Mouse (Mus musculus) limb, embryonic 15.5 days (tissue): ENCODE measurements around the gene Clec18a. TPM values are rescaled to one million over a fixed set of nuclear protein-coding genes. Genes with fewer than 3 reads are reported as not detected.

ENCODE experiments used
- ATAC-seq: fragments of 200-750 bp; cut with Nextera tagmentation; 2 replicates; pipeline ENCODE4 v1.8.0; 2017; ENCODE audit warnings: low read depth, moderate TSS enrichment; ENCODE audit not compliant: insufficient number of reproducible peaks, low FRiP score, low TSS enrichment
- H3K27ac ChIP-seq: fragments of 300-500 bp; sonication (generic); 2 replicates; pipeline ENCODE4 v1.5.1; 2015; ENCODE audit warnings: moderate library complexity, mild to moderate bottlenecking, inconsistent platforms
- H3K27me3 ChIP-seq: fragments of 300-500 bp; sonication (generic); 2 replicates; pipeline ENCODE4 v1.6.1; 2015; ENCODE audit warnings: inconsistent platforms
- H3K36me3 ChIP-seq: fragments of 300-500 bp; sonication (generic); 2 replicates; pipeline ENCODE4 v1.6.1; 2015; ENCODE audit warnings: inconsistent platforms
- H3K4me1 ChIP-seq: fragments of 300-500 bp; sonication (generic); 2 replicates; pipeline ENCODE4 v1.6.1; 2015; ENCODE audit warnings: inconsistent platforms
- H3K4me2 ChIP-seq: fragments of 300-500 bp; sonication (generic); 2 replicates; pipeline ENCODE4 v1.6.1; 2015; ENCODE audit warnings: mild to moderate bottlenecking, inconsistent platforms
- H3K4me3 ChIP-seq: fragments of 300-500 bp; sonication (generic); 2 replicates; pipeline ENCODE4 v1.5.1; 2015; ENCODE audit warnings: mild to moderate bottlenecking, inconsistent platforms
- H3K9ac ChIP-seq: fragments of 300-500 bp; sonication (generic); 2 replicates; pipeline ENCODE4 v1.6.1; 2015; ENCODE audit warnings: inconsistent platforms
- H3K9me3 ChIP-seq: fragments of 300-500 bp; sonication (generic); 2 replicates; pipeline ENCODE4 v1.6.1; 2016; ENCODE audit warnings: inconsistent platforms
- whole genome bisulfite sequencing: fragments of 180-500 bp; shearing (Covaris S2); methylation state at CpG from one replicate; pipeline ENCODE4 v1.1.7; 2015; 5-methylcytosine and 5-hydroxymethylcytosine counted together
- polyA plus RNA-seq: library from polyadenylated mRNA; unstranded; fragments of >200 nt; fragmentation: Nextera tagmentation; extraction: Ambion mirVana; gene quantifications from 2 replicates; pipeline ENCODE4 v1.2.1, GENCODE M21; 2015

Gene Clec18a
- polyA plus RNA-seq, 1 experiment from 2014 or later: not detected

- ATAC-seq: no peak
- Histone ChIP-seq H3K36me3 (peaks cover 62% of the 10 kb centered on the region), H3K4me1 (peaks cover 15% of the 10 kb centered on the region), H3K9ac (no peak overlapping the region), H3K4me3 (peak overlapping the region; percentile 96; the same call in 1 of the 2 replicates), H3K4me2 (no peak overlapping the region), H3K27ac (no peak overlapping the region), H3K9me3 (no peaks in the 10 kb centered on the region), H3K27me3 (no peaks in the 10 kb centered on the region)
- WGBS: 67% methylated on average over 2 of the region's 2 CpGs
Observed at GRCm38 (mm10) chr8:111055661-111056060, 36.6 kb downstream of the Clec18a start.

GRCm38 (mm10) chr8:111055031-111055634 is 37.1 kb downstream of the Clec18a start:
- Histone ChIP-seq H3K9ac (no peak overlapping the region), H3K9me3 (no peaks in the 10 kb centered on the region), H3K4me1 (peaks cover 15% of the 10 kb centered on the region), H3K36me3 (peaks cover 67% of the 10 kb centered on the region), H3K4me3 (no peak overlapping the region), H3K27me3 (no peaks in the 10 kb centered on the region), H3K27ac (no peak overlapping the region), H3K4me2 (no peak overlapping the region)
- WGBS: 91% methylated on average over 17 of the region's 17 CpGs
- ATAC-seq: no peak

- H3K4me1 ChIP-seq: peaks cover 12% of the 10 kb centered on the region
- no peak for ATAC-seq
- no peaks in the 10 kb centered on the region for H3K9me3 ChIP-seq
- no peak overlapping the region for H3K4me3 ChIP-seq
- no peak overlapping the region for H3K4me2 ChIP-seq
- WGBS: 91% methylated on average over 12 of the region's 12 CpGs
- H3K27me3 ChIP-seq: no peaks in the 10 kb centered on the region
- H3K36me3 ChIP-seq: peaks cover 77% of the 10 kb centered on the region
- no peak overlapping the region for H3K9ac ChIP-seq
- H3K27ac ChIP-seq: no peak overlapping the region
Observed at GRCm38 (mm10) chr8:111053827-111054518, 38.3 kb downstream of the Clec18a start.

GRCm38 (mm10) chr8:111049106-111049505 is 43.1 kb downstream of the Clec18a start:
- no peak for ATAC-seq
- no peaks in the 10 kb centered on the region for H3K9me3 ChIP-seq
- no peak overlapping the region for H3K4me3 ChIP-seq
- H3K27ac ChIP-seq: no peak overlapping the region
- 94% methylated on average over 7 of the region's 7 CpGs for whole genome bisulfite sequencing
- H3K4me1 ChIP-seq: no peaks in the 10 kb centered on the region
- H3K27me3 ChIP-seq: no peaks in the 10 kb centered on the region
- H3K9ac ChIP-seq: no peak overlapping the region
- H3K4me2 ChIP-seq: no peak overlapping the region
- H3K36me3 ChIP-seq: peaks cover 99% of the 10 kb centered on the region

GRCm38 (mm10) chr8:111048694-111049093 is 43.5 kb downstream of the Clec18a start:
- H3K4me2 ChIP-seq: no peak overlapping the region
- H3K4me3 ChIP-seq: no peak overlapping the region
- no peaks in the 10 kb centered on the region for H3K27me3 ChIP-seq
- no peaks in the 10 kb centered on the region for H3K4me1 ChIP-seq
- ATAC-seq: no peak
- no peak overlapping the region for H3K9ac ChIP-seq
- H3K9me3 ChIP-seq: no peaks in the 10 kb centered on the region
- H3K27ac ChIP-seq: no peak overlapping the region
- 89% methylated on average over 2 of the region's 2 CpGs for WGBS
- peaks cover 99% of the 10 kb centered on the region for H3K36me3 ChIP-seq

- no peaks in the 10 kb centered on the region for H3K27me3 ChIP-seq
- H3K9me3 ChIP-seq: no peaks in the 10 kb centered on the region
- H3K4me1 ChIP-seq: no peaks in the 10 kb centered on the region
- no peak overlapping the region for H3K27ac ChIP-seq
- no peak overlapping the region for H3K4me2 ChIP-seq
- no peak for ATAC-seq
- WGBS: 45% methylated on average over 2 of the region's 2 CpGs
- H3K4me3 ChIP-seq: no peak overlapping the region
- H3K9ac ChIP-seq: no peak overlapping the region
- peaks cover 96% of the 10 kb centered on the region for H3K36me3 ChIP-seq
Observed at GRCm38 (mm10) chr8:111044003-111044734, 48.1 kb downstream of the Clec18a start.

GRCm38 (mm10) chr8:111042546-111042945 is 49.7 kb downstream of the Clec18a start:
- peaks cover 95% of the 10 kb centered on the region for H3K36me3 ChIP-seq
- H3K4me1 ChIP-seq: no peaks in the 10 kb centered on the region
- H3K4me3 ChIP-seq: no peak overlapping the region
- H3K27ac ChIP-seq: no peak overlapping the region
- WGBS: 90% methylated on average over 19 of the region's 19 CpGs
- 0 out of 2 replicates have a peak, but pooled peaks have one; percentile 30 for ATAC-seq
- no peak overlapping the region for H3K4me2 ChIP-seq
- no peaks in the 10 kb centered on the region for H3K9me3 ChIP-seq
- H3K27me3 ChIP-seq: no peaks in the 10 kb centered on the region
- H3K9ac ChIP-seq: no peak overlapping the region

- 89% methylated on average over 15 of the region's 15 CpGs for WGBS
- no peak overlapping the region for H3K4me3 ChIP-seq
- peaks cover 1% of the 10 kb centered on the region for H3K27me3 ChIP-seq
- no peaks in the 10 kb centered on the region for H3K9me3 ChIP-seq
- no peak overlapping the region for H3K4me2 ChIP-seq
- peaks cover 46% of the 10 kb centered on the region for H3K36me3 ChIP-seq
- ATAC-seq: no peak
- H3K27ac ChIP-seq: no peak overlapping the region
- peaks cover 21% of the 10 kb centered on the region for H3K4me1 ChIP-seq
- no peak overlapping the region for H3K9ac ChIP-seq
Observed at GRCm38 (mm10) chr8:111036591-111036990, 55.6 kb downstream of the Clec18a start.

GRCm38 (mm10) chr8:111034276-111034675 is 58.0 kb downstream of the Clec18a start:
- WGBS: 19% methylated on average over 12 of the region's 12 CpGs
- no peak for ATAC-seq
- H3K9ac ChIP-seq: peak overlapping the region; percentile 65

GRCm38 (mm10) chr8:111033482-111034215 is 58.6 kb downstream of the Clec18a start:
- Histone ChIP-seq H3K4me1 (peaks cover 21% of the 10 kb centered on the region), H3K4me3 (peak overlapping the region; percentile 68), H3K9ac (peak overlapping the region; percentile 65), H3K36me3 (peaks cover 20% of the 10 kb centered on the region), H3K9me3 (no peaks in the 10 kb centered on the region), H3K27me3 (peaks cover 4% of the 10 kb centered on the region), H3K4me2 (peak overlapping the region; percentile 57), H3K27ac (peak overlapping the region; percentile 76)
- ATAC-seq: peak; percentile 98
- WGBS: 5% methylated on average over 37 of the region's 37 CpGs

More at GRCm38 (mm10) chr8:111034276-111034675, 58.0 kb downstream of the Clec18a start:
- H3K27me3 ChIP-seq: peaks cover 4% of the 10 kb centered on the region
- peak overlapping the region; percentile 76 for H3K27ac ChIP-seq
- H3K4me2 ChIP-seq: peak overlapping the region; percentile 57
- no peaks in the 10 kb centered on the region for H3K9me3 ChIP-seq
- H3K4me1 ChIP-seq: peaks cover 21% of the 10 kb centered on the region
- peak overlapping the region; percentile 68 for H3K4me3 ChIP-seq
- H3K36me3 ChIP-seq: peaks cover 26% of the 10 kb centered on the region

- peak within 1 kb of the TSS; percentile 57 for H3K4me2 ChIP-seq
- peak within 1 kb of the TSS; percentile 68 for H3K4me3 ChIP-seq
- H3K27me3 ChIP-seq: peaks cover 4% of the 10 kb centered on the region
- 96% methylated on average over 7 of the region's 7 CpGs for WGBS
- H3K9ac ChIP-seq: peak within 1 kb of the TSS; percentile 65
- H3K27ac ChIP-seq: peak within 1 kb of the TSS; percentile 76
- ATAC-seq: no peak
- peaks cover 13% of the 10 kb centered on the region for H3K36me3 ChIP-seq
- no peaks in the 10 kb centered on the region for H3K9me3 ChIP-seq
- H3K4me1 ChIP-seq: peaks cover 21% of the 10 kb centered on the region
Observed at GRCm38 (mm10) chr8:111032916-111033315, 59.3 kb downstream of the Clec18a start, which contains the start of gene Aars. Gene Aars (plus strand): TSS chr8:111033144.
